Mouse (Mus musculus): ENCODE measurements around the gene Fyn. TPM values are rescaled to one million over a fixed set of nuclear protein-coding genes. Genes with fewer than 3 reads are reported as not detected.

Fyn gene
- total RNA-seq, 2 experiments from 2014 or later, result 53.4 to 54.3 TPM

GRCm38 (mm10) chr10:39469341-39469740 is 100.7 kb downstream of the Fyn start:
- DNase-seq (ENCODE audit: low spot score in 2 of 2), result no peak

GRCm38 (mm10) chr10:39470321-39470720 is 101.7 kb downstream of the Fyn start:
- DNase-seq (ENCODE audit: low spot score in 2 of 2), result peak in 1 of 2 experiments; percentile 54

- DNase-seq (ENCODE audit: low spot score in 2 of 2), result no peak
These were observed 102.5 kb downstream of the Fyn start for GRCm38 (mm10) chr10:39471040-39471713.

- DNase-seq (ENCODE audit: low spot score in 2 of 2), result peak in 1 of 2 experiments; percentile 42
These were observed 103.3 kb downstream of the Fyn start for GRCm38 (mm10) chr10:39471714-39472531.

- no peak for DNase-seq (ENCODE audit: low spot score in 2 of 2)
These were observed 104.3 kb downstream of the Fyn start for GRCm38 (mm10) chr10:39472923-39473322.

- DNase-seq (ENCODE audit: low spot score in 2 of 2), result no peak
These were observed 110.7 kb downstream of the Fyn start for GRCm38 (mm10) chr10:39479361-39479760.

GRCm38 (mm10) chr10:39484382-39484826 is 115.7 kb downstream of the Fyn start:
- DNase-seq (ENCODE audit: low spot score in 2 of 2), result no peak

GRCm38 (mm10) chr10:39484892-39485291 is 116.2 kb downstream of the Fyn start:
- DNase-seq (ENCODE audit: low spot score in 2 of 2), result no peak

GRCm38 (mm10) chr10:39485939-39486338 is 117.3 kb downstream of the Fyn start:
- no peak for DNase-seq (ENCODE audit: low spot score in 2 of 2)

- no peak for DNase-seq (ENCODE audit: low spot score in 2 of 2)
These were observed 118.1 kb downstream of the Fyn start for GRCm38 (mm10) chr10:39486501-39487450.

- DNase-seq (ENCODE audit: low spot score in 2 of 2), result no peak
These were observed 119.2 kb downstream of the Fyn start for GRCm38 (mm10) chr10:39487740-39488415.

GRCm38 (mm10) chr10:39488542-39488941 is 119.9 kb downstream of the Fyn start:
- no peak for DNase-seq (ENCODE audit: low spot score in 2 of 2)

GRCm38 (mm10) chr10:39488956-39489355 is 120.3 kb downstream of the Fyn start:
- no peak for DNase-seq (ENCODE audit: low spot score in 2 of 2)

- no peak for DNase-seq (ENCODE audit: low spot score in 2 of 2)
These were observed 121.9 kb downstream of the Fyn start for GRCm38 (mm10) chr10:39490349-39491121.

- no peak for DNase-seq (ENCODE audit: low spot score in 2 of 2)
These were observed 123.5 kb downstream of the Fyn start for GRCm38 (mm10) chr10:39492146-39492545.

- DNase-seq (ENCODE audit: low spot score in 2 of 2), result no peak
These were observed 124.4 kb downstream of the Fyn start for GRCm38 (mm10) chr10:39493007-39493406.

- DNase-seq (ENCODE audit: low spot score in 2 of 2), result peak in 1 of 2 experiments; percentile 10
These were observed 130.0 kb downstream of the Fyn start for GRCm38 (mm10) chr10:39498641-39499040.

GRCm38 (mm10) chr10:39501571-39501970 is 132.9 kb downstream of the Fyn start:
- peak in 1 of 2 experiments; percentile 13 for DNase-seq (ENCODE audit: low spot score in 2 of 2)

- peak in 1 of 2 experiments; percentile 77 for DNase-seq (ENCODE audit: low spot score in 2 of 2)
These were observed 133.5 kb downstream of the Fyn start for GRCm38 (mm10) chr10:39501977-39502706.

All from gastrocnemius, postnatal 4 days (tissue).